Mouse (Mus musculus) thymus, adult 2 months (tissue): ENCODE data around the gene Prtn3.

ENCODE experiments used
- CTCF ChIP-seq: fragments of 200-500 bp; IDR thresholded peaks from 2 replicates; pipeline ENCODE4 v1.5.1; 2012; ENCODE audit warnings: mild to moderate bottlenecking, control low read depth, low read length, moderate library complexity, borderline replicate concordance; ENCODE audit not compliant: control insufficient read depth, poor library complexity, insufficient read depth; ENCODE audit errors: extremely low read depth
- POLR2A ChIP-seq: fragments of 200-500 bp; IDR thresholded peaks from 2 replicates; pipeline ENCODE4 v1.6.1; 2012; ENCODE audit warnings: mild to moderate bottlenecking, low read length, control low read depth, moderate library complexity; ENCODE audit not compliant: control insufficient read depth, poor library complexity, insufficient read depth; ENCODE audit errors: extremely low read depth

DNA sequence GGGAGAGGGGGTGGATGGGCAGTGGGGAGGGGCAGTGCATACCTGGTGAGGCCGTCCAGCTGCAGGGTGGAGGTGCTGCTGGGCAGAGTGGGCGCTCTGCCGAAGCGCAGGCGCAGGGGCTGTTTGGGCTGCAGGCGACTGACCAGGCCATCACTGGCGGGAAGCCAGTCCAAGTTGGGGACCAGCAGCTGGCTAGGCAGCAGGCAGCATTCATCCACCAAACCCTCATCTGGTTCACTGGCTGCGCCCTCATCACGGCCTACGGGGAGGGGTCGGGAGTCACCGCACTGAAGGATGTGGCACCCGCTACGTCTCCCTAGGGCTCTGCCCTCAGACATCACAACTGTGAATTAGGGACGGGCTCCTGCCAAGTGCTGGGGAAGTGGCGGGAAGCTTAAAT lies 22.0 kb downstream of the Prtn3 start:
- no peak for TF ChIP-seq CTCF
- no peak for TF ChIP-seq POLR2A
